Mouse (Mus musculus): ENCODE data around the gene Nfkb1. TPM values are rescaled to one million over a fixed set of nuclear protein-coding genes. Genes with fewer than 3 reads are reported as not detected.

The Nfkb1 gene
- total and polyA plus RNA-seq, 3 experiments: 271 to 369 (median 346) TPM

- no peak for TF ChIP-seq ZKSCAN1 (IDR thresholded peaks at IDR 0.05; ENCODE audit: borderline replicate concordance, low read depth, low read length)
- TF ChIP-seq JUN (IDR thresholded peaks at IDR 0.05; ENCODE audit: insufficient read depth, low read depth, low read length): peak; percentile 97
- TF ChIP-seq IRF4 (IDR thresholded peaks at IDR 0.05; ENCODE audit: low read depth, low read length): peak; percentile 100
- TF ChIP-seq CTCF (conservative IDR thresholded peaks at IDR 0.05 in 1 of 2, IDR thresholded peaks at IDR 0.05 in 1 of 2; ENCODE audit: low read depth in 2 of 2, low read length in 2 of 2): no peak
- peak; percentile 94 for TF ChIP-seq MAX (IDR thresholded peaks at IDR 0.05; ENCODE audit: low read length)
- no peak for TF ChIP-seq NELFE (IDR thresholded peaks at IDR 0.05; ENCODE audit: low read depth, low read length)
- TF ChIP-seq BHLHE40 (IDR thresholded peaks at IDR 0.05; ENCODE audit: low read depth, low read length): peak; percentile 94
- TF ChIP-seq TBP (conservative IDR thresholded peaks at IDR 0.05; ENCODE audit: low read depth, low read length): no peak; the same call in 1 of the 2 replicates
- peak; percentile 93; the same call in 1 of the 2 replicates for TF ChIP-seq MXI1 (IDR thresholded peaks at IDR 0.05; ENCODE audit: low read depth, low read length)
- TF ChIP-seq E2F4 (IDR thresholded peaks at IDR 0.05; ENCODE audit: insufficient replicate concordance, low read depth, low read length): no peak
- peak; percentile 21; the same call in 1 of the 2 replicates for TF ChIP-seq HCFC1 (IDR thresholded peaks at IDR 0.05; ENCODE audit: low read depth, low read length)
These were observed 25.5 kb downstream of the Nfkb1 start (continued) for GRCm38 (mm10) chr3:135665777-135666259.

- dilution Hi-C loops (cut with MboI; ENCODE audit: extremely low pct_ligation_motif_present, extremely low pct_unique_long_range_greater_than_20kb, low sequenced_read_pairs) (no loop called here), in situ Hi-C loops (cut with MboI; ENCODE audit: low pct_ligation_motif_present, low pct_unique_long_range_greater_than_20kb, low sequenced_read_pairs) (no loop called here)
- TF ChIP-seq JUN (IDR thresholded peaks at IDR 0.05; ENCODE audit: insufficient read depth, low read depth, low read length) (0 out of 2 replicates have a peak, but pooled peaks have one; percentile 16), UBTF (IDR thresholded peaks at IDR 0.05; ENCODE audit: low read depth, low read length) (no peak), ZC3H11A (IDR thresholded peaks at IDR 0.05; ENCODE audit: low read depth, low read length) (no peak), BHLHE40 (IDR thresholded peaks at IDR 0.05; ENCODE audit: low read depth, low read length) (peak; percentile 77), RCOR1 (conservative IDR thresholded peaks at IDR 0.05; ENCODE audit: low read depth, low read length) (no peak), TCF12 (IDR thresholded peaks at IDR 0.05; ENCODE audit: low read depth, low read length) (peak; percentile 39; the same call in 1 of the 2 replicates), ZMIZ1 (IDR thresholded peaks at IDR 0.05; ENCODE audit: low read depth, low read length) (no peak), NELFE (IDR thresholded peaks at IDR 0.05; ENCODE audit: low read depth, low read length) (no peak), IRF4 (IDR thresholded peaks at IDR 0.05; ENCODE audit: low read depth, low read length) (peak; percentile 45; the same call in 1 of the 2 replicates), HCFC1 (IDR thresholded peaks at IDR 0.05; ENCODE audit: low read depth, low read length) (peak; percentile 22; the same call in 1 of the 2 replicates), EP300 (IDR thresholded peaks at IDR 0.05; ENCODE audit: low read length) (peak; percentile 64; the same call in 1 of the 2 replicates), ETS1 (conservative IDR thresholded peaks at IDR 0.05; ENCODE audit: low read depth, low read length) (peak; percentile 29), MAFK (IDR thresholded peaks at IDR 0.05; ENCODE audit: insufficient replicate concordance, low read length) (peak; percentile 73), USF1 (IDR thresholded peaks at IDR 0.05; ENCODE audit: low read depth, low read length) (no peak), MXI1 (IDR thresholded peaks at IDR 0.05; ENCODE audit: low read depth, low read length) (no peak), PAX5 (IDR thresholded peaks at IDR 0.05; ENCODE audit: low read length) (no peak), USF2 (conservative IDR thresholded peaks at IDR 0.05; ENCODE audit: low read depth, low read length) (no peak)
- peak; percentile 65 for DNase-seq (ENCODE audit: extremely low read depth)
- Histone ChIP-seq H3K27me3 (replicated peaks) (no peaks in the 10 kb centered on the region), H3K9ac (ENCODE audit: insufficient read depth, low read depth) (no peak overlapping the region), H3K36me3 (replicated peaks in 1 of 2; ENCODE audit: control insufficient read depth in 1 of 2, insufficient read depth in 1 of 2, low read length in 1 of 2) (peaks cover 56 to 96% of the 10 kb centered on the region in 2 experiments), H3K9me3 (replicated peaks; ENCODE audit: low read length) (no peaks in the 10 kb centered on the region), H3K79me2 (replicated peaks; ENCODE audit: control insufficient read depth, extremely low read depth, insufficient read depth, poor library complexity, severe bottlenecking) (no peaks in the 10 kb centered on the region; the same call in none of the 2 replicates), H3K4me3 (replicated peaks in 1 of 3; ENCODE audit: low read depth in 2 of 3, low read length in 2 of 3, poor library complexity in 1 of 3) (no peak overlapping the region), H3K27ac (ENCODE audit: insufficient read depth, low read depth) (no peak overlapping the region), H3K4me1 (ENCODE audit: control insufficient read depth in 1 of 2, insufficient read depth in 2 of 2) (peaks cover 18 to 75% of the 10 kb centered on the region in 2 experiments), H3K4me2 (ENCODE audit: insufficient read depth, low read depth, poor library complexity, severe bottlenecking) (no peak overlapping the region)
These were observed 29.0 kb downstream of the Nfkb1 start for GRCm38 (mm10) chr3:135662139-135662864.

Data from CH12.LX (cell line).